Mouse (Mus musculus) ES-Bruce4 (cell line): ENCODE measurements around the gene C2cd6.

Experiments
- CTCF ChIP-seq: IDR thresholded peaks from one replicate; pipeline ENCODE4 v1.8.1; 2011; ENCODE audit warnings: low read depth, low read length
- EP300 ChIP-seq: IDR thresholded peaks from 2 replicates; pipeline ENCODE4 v1.6.1; 2011; ENCODE audit warnings: low read depth, low read length; ENCODE audit not compliant: insufficient read depth
- POLR2A ChIP-seq: IDR thresholded peaks from one replicate; pipeline ENCODE4 v1.8.1; 2011; ENCODE audit warnings: low read length; ENCODE audit not compliant: insufficient read depth

DNA sequence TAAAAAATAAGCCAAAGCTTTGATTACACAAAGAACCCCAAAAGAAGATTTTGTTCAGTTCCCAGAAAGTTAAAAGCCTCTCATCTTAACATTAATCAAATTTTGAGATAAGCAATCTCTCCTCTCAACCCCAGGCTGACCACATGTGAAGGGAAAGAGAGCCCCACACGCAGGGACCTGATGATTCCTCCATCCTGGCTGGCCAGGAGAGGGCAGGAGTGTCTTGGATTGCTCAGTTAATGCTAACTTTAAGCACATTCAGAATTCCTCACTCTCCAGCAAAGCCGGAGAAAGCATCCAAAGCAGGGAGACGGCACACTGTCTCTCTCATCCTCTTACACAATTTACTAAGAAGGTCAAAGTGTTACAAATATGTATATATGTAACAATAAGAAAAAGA lies 26.7 kb downstream of the C2cd6 start:
- peak; percentile 59 for TF ChIP-seq CTCF
- no peak for TF ChIP-seq POLR2A
- no peak for TF ChIP-seq EP300
